Mouse (Mus musculus) limb, embryonic 15.5 days (tissue): ENCODE data around the gene Ptov1. TPM values are rescaled to one million over a fixed set of nuclear protein-coding genes. Genes with fewer than 3 reads are reported as not detected.
A peak's percentile ranks its signal among the peaks of the same experiment; 100 is the strongest.
"Not testable (repeated sequence)": the region's sequence is repeated elsewhere in the genome, so short reads cannot be mapped to it uniquely, and the experiment has no call there.

Source experiments
- ATAC-seq: fragments of 200-750 bp; cut with Nextera tagmentation; 2 replicates; pipeline ENCODE4 v1.8.0; 2017; ENCODE audit warnings: low read depth, moderate TSS enrichment; ENCODE audit not compliant: insufficient number of reproducible peaks, low FRiP score, low TSS enrichment
- H3K27ac ChIP-seq: fragments of 300-500 bp; sonication (generic); 2 replicates; pipeline ENCODE4 v1.5.1; 2015; ENCODE audit warnings: moderate library complexity, mild to moderate bottlenecking, inconsistent platforms
- H3K27me3 ChIP-seq: fragments of 300-500 bp; sonication (generic); 2 replicates; pipeline ENCODE4 v1.6.1; 2015; ENCODE audit warnings: inconsistent platforms
- H3K36me3 ChIP-seq: fragments of 300-500 bp; sonication (generic); 2 replicates; pipeline ENCODE4 v1.6.1; 2015; ENCODE audit warnings: inconsistent platforms
- H3K4me1 ChIP-seq: fragments of 300-500 bp; sonication (generic); 2 replicates; pipeline ENCODE4 v1.6.1; 2015; ENCODE audit warnings: inconsistent platforms
- H3K4me2 ChIP-seq: fragments of 300-500 bp; sonication (generic); 2 replicates; pipeline ENCODE4 v1.6.1; 2015; ENCODE audit warnings: mild to moderate bottlenecking, inconsistent platforms
- H3K4me3 ChIP-seq: fragments of 300-500 bp; sonication (generic); 2 replicates; pipeline ENCODE4 v1.5.1; 2015; ENCODE audit warnings: mild to moderate bottlenecking, inconsistent platforms
- H3K9ac ChIP-seq: fragments of 300-500 bp; sonication (generic); 2 replicates; pipeline ENCODE4 v1.6.1; 2015; ENCODE audit warnings: inconsistent platforms
- H3K9me3 ChIP-seq: fragments of 300-500 bp; sonication (generic); 2 replicates; pipeline ENCODE4 v1.6.1; 2016; ENCODE audit warnings: inconsistent platforms
- WGBS: fragments of 180-500 bp; shearing (Covaris S2); methylation state at CpG from one replicate; pipeline ENCODE4 v1.1.7; 2015; 5-methylcytosine and 5-hydroxymethylcytosine counted together
- polyA plus RNA-seq: library from polyadenylated mRNA; unstranded; fragments of >200 nt; fragmentation: Nextera tagmentation; extraction: Ambion mirVana; gene quantifications from 2 replicates; pipeline ENCODE4 v1.2.1, GENCODE M21; 2015

Gene Ptov1
- polyA plus RNA-seq, 1 experiment from 2014 or later: 373 TPM

DNA sequence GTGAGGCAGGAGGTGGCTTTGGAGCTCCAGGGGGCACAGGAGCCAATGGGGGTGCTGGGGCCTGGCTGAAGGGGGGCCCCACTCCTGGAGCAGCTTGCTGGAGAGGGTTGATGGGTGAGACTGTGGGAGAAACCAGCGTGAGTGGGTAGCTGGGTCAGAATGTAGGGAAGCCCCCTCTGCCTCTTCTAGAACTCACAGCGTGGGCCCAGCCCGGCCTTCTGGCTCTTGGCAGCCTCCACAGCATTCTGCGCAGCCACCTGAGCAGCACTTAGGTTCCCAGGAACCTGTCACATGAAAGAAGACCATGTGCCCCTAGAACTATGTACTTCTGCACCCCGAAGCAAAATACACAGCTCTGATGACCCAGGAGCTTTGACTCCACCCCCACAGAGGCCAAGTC, 15.0 kb upstream of the Ptov1 start:
- H3K4me3 ChIP-seq: no peak overlapping the region
- H3K27me3 ChIP-seq: no peaks in the 10 kb centered on the region
- H3K4me1 ChIP-seq: peaks cover 6% of the 10 kb centered on the region; the same call in 1 of the 2 replicates
- no peak overlapping the region for H3K27ac ChIP-seq
- ATAC-seq: no peak
- peaks cover 94% of the 10 kb centered on the region for H3K36me3 ChIP-seq
- no peak overlapping the region for H3K4me2 ChIP-seq
- H3K9me3 ChIP-seq: no peaks in the 10 kb centered on the region
- no peak overlapping the region for H3K9ac ChIP-seq
- WGBS: 95% methylated on average over 5 of the region's 5 CpGs

DNA sequence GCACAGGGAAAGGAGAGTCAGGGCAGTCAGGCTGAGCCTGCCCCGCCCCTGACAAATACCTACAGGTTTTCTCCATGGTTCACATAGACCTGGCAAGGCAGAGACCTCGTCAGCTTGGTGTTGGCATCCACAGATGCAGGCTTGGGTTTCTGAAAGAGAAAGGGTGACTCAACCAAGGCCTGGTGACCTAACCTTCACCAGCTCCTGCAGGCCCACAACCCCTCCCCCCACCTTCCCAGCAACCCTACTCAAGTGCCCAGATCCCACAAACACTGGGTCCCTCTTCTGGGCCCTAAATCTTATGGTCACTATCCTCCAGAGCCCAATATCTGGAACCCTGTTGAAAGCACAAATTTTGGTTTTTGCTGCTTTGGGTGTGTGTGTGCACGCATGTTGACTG, 13.4 kb upstream of the Ptov1 start:
- no peak overlapping the region for H3K27ac ChIP-seq
- H3K4me2 ChIP-seq: no peak overlapping the region
- 95% methylated on average over 3 of the region's 3 CpGs for WGBS
- peaks cover 95% of the 10 kb centered on the region for H3K36me3 ChIP-seq
- H3K27me3 ChIP-seq: no peaks in the 10 kb centered on the region
- H3K4me3 ChIP-seq: no peak overlapping the region
- no peaks in the 10 kb centered on the region for H3K9me3 ChIP-seq
- no peak for ATAC-seq
- no peaks in the 10 kb centered on the region for H3K4me1 ChIP-seq
- H3K9ac ChIP-seq: no peak overlapping the region

DNA sequence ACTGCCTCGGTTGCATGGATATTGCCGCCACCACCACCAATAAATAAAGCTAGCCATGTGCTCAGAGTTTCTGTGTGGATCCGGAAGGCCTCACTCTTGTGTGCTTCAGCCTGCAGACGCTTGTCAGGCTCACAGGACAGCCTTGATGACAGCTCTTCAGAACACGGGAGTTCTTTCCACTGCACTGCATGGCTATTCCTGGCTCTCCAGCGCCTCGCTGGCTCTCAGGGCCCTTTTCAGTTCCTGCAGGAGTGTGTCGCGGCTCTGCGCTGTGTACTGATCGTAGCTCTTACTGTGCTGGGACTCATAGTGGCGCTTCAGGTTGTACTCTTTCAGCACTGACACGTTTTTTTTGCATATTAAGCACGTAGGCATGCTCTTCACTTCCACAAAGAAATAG, 8.2 kb upstream of the Ptov1 start:
- no peaks in the 10 kb centered on the region for H3K4me1 ChIP-seq
- no peak overlapping the region for H3K9ac ChIP-seq
- WGBS: 88% methylated on average over 14 of the region's 14 CpGs
- no peak for ATAC-seq
- H3K27ac ChIP-seq: no peak overlapping the region
- peaks cover 70% of the 10 kb centered on the region for H3K36me3 ChIP-seq
- H3K4me2 ChIP-seq: no peak overlapping the region
- H3K9me3 ChIP-seq: no peaks in the 10 kb centered on the region
- no peaks in the 10 kb centered on the region for H3K27me3 ChIP-seq
- H3K4me3 ChIP-seq: no peak overlapping the region

DNA sequence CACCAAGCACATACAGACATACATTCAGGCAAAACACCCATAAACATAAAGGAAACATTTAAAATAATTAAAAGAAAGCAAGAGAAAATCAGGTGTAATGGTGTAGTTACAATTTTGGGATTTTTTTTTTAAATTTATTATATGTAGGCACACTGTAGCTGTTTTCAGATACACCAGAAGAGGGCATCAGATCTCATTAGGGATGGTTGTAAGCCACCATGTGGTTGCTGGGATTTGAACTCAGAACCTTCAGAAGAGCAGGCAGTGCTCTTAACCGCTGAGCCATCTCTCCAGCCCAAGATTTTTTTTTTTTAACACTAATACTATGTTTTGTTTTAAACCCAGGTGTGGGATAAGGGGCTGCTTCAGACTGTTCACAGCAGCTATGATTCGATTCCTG, 2.2 kb upstream of the Ptov1 start:
- not testable (repeated sequence) for H3K27me3 ChIP-seq, H3K9ac ChIP-seq, H3K4me3 ChIP-seq, H3K36me3 ChIP-seq, H3K4me2 ChIP-seq, H3K9me3 ChIP-seq, H3K27ac ChIP-seq, ATAC-seq
- 80% methylated on average over 2 of the region's 2 CpGs for WGBS
- peaks cover 28% of the 10 kb centered on the region for H3K4me1 ChIP-seq

DNA sequence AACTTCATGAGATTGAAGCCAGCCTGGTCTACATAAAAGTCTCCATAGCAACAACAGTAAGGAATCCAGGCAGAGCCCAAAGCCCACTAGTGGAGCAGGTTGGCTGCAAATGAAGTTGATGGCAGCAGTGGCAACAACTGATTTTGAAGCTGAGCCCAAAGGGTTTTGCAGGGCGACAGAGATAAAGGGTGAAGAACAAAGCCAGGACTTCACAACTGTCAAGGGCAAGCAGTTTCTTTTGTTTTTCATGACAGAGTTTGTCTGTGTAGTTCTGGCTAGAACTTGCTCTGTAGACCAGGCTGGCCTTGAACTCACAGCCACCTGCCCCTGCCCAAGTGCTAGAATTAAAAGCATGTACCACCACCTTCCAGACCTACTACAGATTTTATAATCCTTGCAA, 1.6 kb upstream of the Ptov1 start:
- no peak for ATAC-seq
- H3K9me3 ChIP-seq: no peaks in the 10 kb centered on the region
- no peak overlapping the region for H3K27ac ChIP-seq
- H3K27me3 ChIP-seq: no peaks in the 10 kb centered on the region
- peaks cover 34% of the 10 kb centered on the region for H3K4me1 ChIP-seq
- 83% methylated on average over 1 of the region's 1 CpGs for WGBS
- peaks cover 6% of the 10 kb centered on the region; the same call in 1 of the 2 replicates for H3K36me3 ChIP-seq
- H3K9ac ChIP-seq: no peak overlapping the region
- no peak overlapping the region for H3K4me3 ChIP-seq
- no peak overlapping the region for H3K4me2 ChIP-seq

DNA sequence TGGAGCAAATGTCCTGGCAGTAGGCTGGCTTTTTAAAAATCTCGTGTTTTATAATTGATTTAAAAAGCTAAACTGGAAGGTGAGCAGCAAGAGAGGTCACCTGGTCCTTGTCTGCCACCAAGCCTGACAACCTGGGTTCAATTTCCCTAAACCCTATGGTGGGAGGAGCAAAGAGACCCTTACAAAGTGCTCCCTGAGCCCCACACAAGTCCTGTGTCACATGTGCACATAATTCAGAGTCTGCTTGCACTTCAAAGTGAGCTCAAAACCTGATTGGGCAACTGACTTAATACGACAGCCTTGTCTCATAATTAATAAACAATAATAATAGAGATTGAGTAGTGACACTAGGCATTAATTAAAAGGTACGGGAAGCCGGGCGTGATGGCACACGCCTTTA, 1.0 kb upstream of the Ptov1 start:
- no peak for ATAC-seq
- H3K9ac ChIP-seq: peak overlapping the region; percentile 42
- no peaks in the 10 kb centered on the region for H3K9me3 ChIP-seq
- 68% methylated on average over 6 of the region's 6 CpGs for WGBS
- H3K27me3 ChIP-seq: no peaks in the 10 kb centered on the region
- peaks cover 40% of the 10 kb centered on the region for H3K4me1 ChIP-seq
- H3K27ac ChIP-seq: peak overlapping the region; percentile 100
- H3K4me3 ChIP-seq: peak overlapping the region; percentile 97
- H3K36me3 ChIP-seq: peaks cover 7% of the 10 kb centered on the region; the same call in 1 of the 2 replicates
- peak overlapping the region; percentile 75 for H3K4me2 ChIP-seq

DNA sequence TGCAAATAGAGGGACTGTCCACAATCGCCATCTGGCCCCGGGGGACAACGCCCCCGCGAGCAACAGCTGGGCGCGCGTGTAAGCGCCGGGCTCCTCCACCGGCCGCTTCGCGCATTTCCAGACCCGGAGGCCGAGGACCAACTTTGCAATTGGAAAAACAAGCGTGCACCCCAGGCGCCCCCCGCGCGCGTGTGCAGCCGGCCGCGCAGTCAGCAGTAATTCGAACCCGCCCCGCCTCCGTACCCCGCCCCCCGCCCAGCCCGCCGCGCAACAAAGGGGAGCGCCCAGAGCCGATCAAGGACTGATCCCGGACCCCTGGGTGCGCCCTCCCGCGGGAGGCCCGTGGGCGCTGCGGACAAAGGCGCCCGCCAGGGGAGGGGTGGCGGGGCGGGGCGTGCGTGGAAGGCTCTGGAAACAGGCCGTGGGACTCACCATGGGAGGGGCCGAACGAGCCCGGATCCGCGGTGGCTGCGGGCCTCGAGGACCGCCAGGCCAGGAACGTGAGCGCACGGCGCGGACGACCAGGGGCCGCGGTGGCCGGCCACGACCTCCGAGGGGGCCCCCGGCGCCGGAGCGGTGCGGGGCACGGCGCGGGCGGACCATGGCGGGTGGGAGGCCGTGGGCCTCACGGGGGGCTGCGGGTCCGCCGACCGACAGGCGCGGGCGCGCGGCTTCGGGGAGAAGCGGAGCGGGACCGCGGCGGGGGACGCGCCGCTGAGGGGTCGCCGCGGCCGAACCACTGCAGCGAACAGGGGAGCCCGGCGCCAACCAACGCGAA, 480 bp downstream of the Ptov1 start:
- Histone ChIP-seq H3K4me2 (peak overlapping the region; percentile 75), H3K4me3 (peak overlapping the region; percentile 97), H3K27ac (peak overlapping the region; percentile 100), H3K36me3 (peaks cover 23% of the 10 kb centered on the region), H3K9ac (peak overlapping the region; percentile 100), H3K27me3 (no peaks in the 10 kb centered on the region), H3K9me3 (no peaks in the 10 kb centered on the region), H3K4me1 (peaks cover 55% of the 10 kb centered on the region)
- peak; percentile 52; the same call in 1 of the 2 replicates for ATAC-seq
- under 1% methylated on average over 88 of the region's 108 CpGs for WGBS

DNA sequence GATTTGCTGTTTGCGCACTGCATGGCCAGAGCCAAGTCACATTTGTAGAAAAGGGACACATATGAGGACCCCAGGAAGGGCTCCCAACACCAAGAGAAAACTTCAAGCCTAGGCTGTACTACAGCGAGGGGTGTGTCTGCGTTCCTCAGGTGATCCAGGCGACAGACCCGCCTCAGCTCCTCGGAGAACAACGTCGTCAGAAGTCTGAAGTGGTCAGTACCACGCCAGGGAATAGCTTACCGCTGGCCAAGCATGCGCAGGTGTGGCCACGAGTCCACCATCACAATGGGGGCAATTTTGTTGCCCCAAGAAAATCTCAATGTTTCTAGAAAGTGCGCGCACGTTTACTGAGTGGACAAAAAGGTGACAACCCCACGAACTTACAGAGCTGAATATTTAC, 1.1 kb downstream of the Ptov1 start:
- H3K9ac ChIP-seq: peak overlapping the region; percentile 100
- peak overlapping the region; percentile 75 for H3K4me2 ChIP-seq
- H3K9me3 ChIP-seq: no peaks in the 10 kb centered on the region
- no peaks in the 10 kb centered on the region for H3K27me3 ChIP-seq
- peak overlapping the region; percentile 100 for H3K27ac ChIP-seq
- H3K4me3 ChIP-seq: peak overlapping the region; percentile 97
- peaks cover 29% of the 10 kb centered on the region for H3K36me3 ChIP-seq
- ATAC-seq: no peak
- peaks cover 60% of the 10 kb centered on the region for H3K4me1 ChIP-seq
- WGBS: 6% methylated on average over 16 of the region's 16 CpGs

DNA sequence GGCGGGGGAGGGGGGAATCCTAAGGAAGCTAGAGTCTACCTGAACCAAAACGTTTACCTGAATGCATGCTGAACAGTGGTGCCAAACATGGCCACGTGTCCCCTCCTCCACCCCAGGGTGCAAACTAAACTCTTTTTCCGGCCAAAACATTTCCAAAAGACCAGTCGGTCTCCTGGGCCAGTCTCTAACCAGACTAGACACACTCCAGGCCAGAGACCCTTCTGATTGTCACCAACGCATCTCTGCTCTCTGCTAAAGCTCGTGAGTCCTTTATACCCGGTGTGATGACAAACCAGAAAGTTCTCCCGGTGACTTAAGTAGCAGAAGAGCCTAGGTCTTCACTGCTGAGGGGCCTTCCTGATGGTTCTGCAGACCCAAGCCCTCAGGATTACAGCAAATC, 1.8 kb downstream of the Ptov1 start:
- Histone ChIP-seq H3K36me3 (peaks cover 36% of the 10 kb centered on the region), H3K4me1 (peaks cover 60% of the 10 kb centered on the region), H3K4me2 (peak overlapping the region; percentile 75), H3K9ac (peak overlapping the region; percentile 100; the same call in 1 of the 2 replicates), H3K27ac (peak overlapping the region; percentile 100), H3K9me3 (no peaks in the 10 kb centered on the region), H3K4me3 (peak overlapping the region; percentile 97), H3K27me3 (no peaks in the 10 kb centered on the region)
- 42% methylated on average over 9 of the region's 9 CpGs for WGBS
- ATAC-seq: no peak

DNA sequence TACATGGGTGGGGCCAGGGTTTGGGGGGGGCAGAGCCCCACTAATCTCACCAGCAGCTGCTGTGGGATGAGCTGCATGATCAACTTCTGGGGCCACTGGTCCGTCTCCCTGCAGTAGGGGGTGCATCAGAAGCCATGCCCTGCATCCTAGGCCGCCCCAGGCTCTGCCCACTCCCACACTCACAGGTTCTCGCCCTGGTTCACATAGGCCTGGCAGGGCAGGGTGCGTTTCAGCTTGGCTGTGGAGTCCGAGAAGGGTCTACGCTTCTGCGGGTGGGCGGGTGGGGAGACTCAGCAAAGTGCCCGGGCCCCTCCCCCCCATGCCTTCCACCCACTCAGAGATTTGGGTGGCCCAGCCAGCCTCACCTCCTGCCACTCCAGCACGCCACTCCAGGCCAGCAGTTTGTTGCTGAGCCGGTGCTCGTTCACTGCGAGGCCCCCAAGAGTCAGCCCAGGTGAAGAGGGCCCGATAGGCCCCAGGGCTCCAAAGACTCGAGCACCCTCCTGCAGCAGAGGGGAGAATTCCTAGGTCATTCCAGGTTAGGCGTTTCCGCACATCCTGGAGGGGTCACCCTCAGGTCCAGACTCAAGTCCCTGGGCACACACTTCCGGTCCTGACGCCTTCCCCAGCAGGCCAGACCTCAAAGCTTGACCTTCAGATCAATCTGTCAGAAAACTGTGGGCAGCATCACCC, 2.4 kb downstream of the Ptov1 start:
- peak overlapping the region; percentile 97 for H3K4me3 ChIP-seq
- ATAC-seq: no peak
- peak overlapping the region; percentile 100; the same call in 1 of the 2 replicates for H3K9ac ChIP-seq
- peak overlapping the region; percentile 75 for H3K4me2 ChIP-seq
- peaks cover 63% of the 10 kb centered on the region for H3K4me1 ChIP-seq
- no peaks in the 10 kb centered on the region for H3K9me3 ChIP-seq
- peaks cover 42% of the 10 kb centered on the region for H3K36me3 ChIP-seq
- H3K27ac ChIP-seq: peak overlapping the region; percentile 74
- WGBS: 57% methylated on average over 18 of the region's 19 CpGs
- no peaks in the 10 kb centered on the region for H3K27me3 ChIP-seq

DNA sequence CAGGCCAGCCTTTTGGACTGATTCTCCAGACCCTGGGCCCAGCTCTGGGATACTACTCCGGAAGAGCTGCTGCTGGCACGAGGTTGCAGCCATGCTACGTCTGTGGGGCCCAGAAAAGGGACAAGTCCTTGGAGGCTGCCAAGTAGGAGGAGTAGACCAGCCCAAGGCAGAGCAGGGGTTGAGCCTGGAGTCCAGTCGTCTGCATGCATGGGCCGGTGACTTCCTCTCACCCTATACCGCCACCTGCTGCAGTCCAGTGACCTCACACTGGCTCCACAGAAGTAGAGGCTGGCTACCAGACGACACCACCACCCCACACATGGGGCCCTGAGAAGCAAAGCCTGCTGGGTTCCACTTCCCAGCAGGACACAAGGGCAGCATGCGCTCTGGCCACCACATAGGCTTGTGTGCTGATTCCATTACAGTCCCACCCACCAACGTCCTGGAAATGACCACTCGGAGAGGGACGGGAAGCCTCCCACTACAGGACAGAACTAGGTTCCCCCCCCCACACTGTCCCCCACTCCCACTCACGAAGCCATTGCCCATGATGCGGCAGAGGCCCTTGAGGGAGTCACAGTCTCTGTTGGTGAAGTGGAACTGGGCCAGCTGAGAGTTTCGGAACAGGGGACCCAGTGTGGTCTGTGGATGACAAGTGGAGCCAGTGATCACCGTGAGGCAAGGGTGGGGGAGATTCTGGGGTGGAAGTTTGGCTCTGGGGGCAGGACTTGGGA, 3.1 kb downstream of the Ptov1 start:
- peak overlapping the region; percentile 75 for H3K4me2 ChIP-seq
- H3K27me3 ChIP-seq: no peaks in the 10 kb centered on the region
- peaks cover 65% of the 10 kb centered on the region for H3K4me1 ChIP-seq
- no peaks in the 10 kb centered on the region for H3K9me3 ChIP-seq
- ATAC-seq: no peak
- peak overlapping the region; percentile 74 for H3K27ac ChIP-seq
- peaks cover 49% of the 10 kb centered on the region for H3K36me3 ChIP-seq
- peak overlapping the region; percentile 97 for H3K4me3 ChIP-seq
- 40% methylated on average over 15 of the region's 15 CpGs for WGBS
- H3K9ac ChIP-seq: peak overlapping the region; percentile 26; the same call in 1 of the 2 replicates
